Mouse (Mus musculus) inflammation-experienced regulatory T-cells, adult 6 months (primary cell): ENCODE results near the gene Asxl1. TPM values are rescaled to one million over a fixed set of nuclear protein-coding genes. Genes with fewer than 3 reads are reported as not detected.
A peak's percentile ranks its signal among the peaks of the same experiment; 100 is the strongest.
"Not testable (repeated sequence)": the region's sequence is repeated elsewhere in the genome, so short reads cannot be mapped to it uniquely, and the experiment has no call there.

Experiments
- ATAC-seq: one replicate; pipeline ENCODE4 v1.8.0; 2017
- polyA plus RNA-seq, 3 experiments: library from polyadenylated mRNA; unstranded; fragments of 100-300 nt; shearing (Covaris generic); gene quantifications; one replicate each; pipeline ENCODE4 v1.2.1; 2017

Asxl1 gene
- polyA plus RNA-seq, 3 experiments from 2014 or later = 15.0 to 16.6 (median 15.9) TPM

DNA sequence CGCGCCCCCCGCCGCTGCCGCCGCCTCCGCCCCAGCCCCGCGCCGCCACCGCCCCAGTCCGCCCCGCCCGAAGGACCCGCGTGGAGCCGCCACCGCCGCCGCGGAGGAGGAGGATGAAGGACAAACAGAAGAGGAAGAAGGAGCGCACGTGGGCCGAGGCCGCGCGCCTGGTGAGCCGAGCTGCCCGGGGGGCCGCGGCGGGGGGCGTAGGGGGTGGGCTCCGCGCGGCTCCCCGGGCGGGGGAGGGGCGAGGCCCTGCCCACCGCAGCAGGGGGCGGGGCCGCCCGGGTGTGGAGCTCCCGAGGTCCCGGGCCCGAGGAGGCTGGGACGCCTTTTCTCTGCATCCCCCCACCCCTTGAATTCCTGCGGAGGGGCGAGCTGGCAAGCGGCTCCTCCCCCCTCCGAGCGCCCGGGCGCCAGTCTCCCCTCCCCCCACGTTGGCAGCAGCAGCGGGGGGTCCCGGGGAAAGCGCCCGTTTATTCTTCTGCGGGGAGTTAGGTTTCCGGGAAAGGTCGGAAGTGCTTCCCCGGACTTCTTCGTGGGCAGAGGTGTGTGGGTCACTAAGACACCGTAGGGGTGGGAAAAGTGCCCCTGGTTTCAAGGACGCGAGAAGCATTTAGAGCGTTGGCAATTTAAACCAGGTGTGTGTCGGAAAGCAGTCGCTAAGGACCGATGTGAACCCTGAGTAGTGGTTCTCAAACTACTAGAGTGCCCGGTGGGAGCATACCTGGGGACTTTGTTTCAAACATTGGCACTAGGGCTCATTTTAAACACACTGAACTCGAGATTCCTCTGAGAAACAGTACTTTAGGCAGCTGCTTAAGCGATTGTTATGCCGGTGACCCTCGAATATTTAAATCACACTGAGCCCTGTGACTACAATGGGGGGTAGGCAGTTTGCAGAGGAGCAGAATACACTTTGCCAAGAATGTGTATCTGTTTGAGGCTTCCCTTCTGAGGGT lies 873 bp downstream of the Asxl1 start:
- ATAC-seq = no peak

GRCm38 (mm10) chr2:153347183-153347781 lies 1.7 kb downstream of the Asxl1 start:
- ATAC-seq = no peak

DNA sequence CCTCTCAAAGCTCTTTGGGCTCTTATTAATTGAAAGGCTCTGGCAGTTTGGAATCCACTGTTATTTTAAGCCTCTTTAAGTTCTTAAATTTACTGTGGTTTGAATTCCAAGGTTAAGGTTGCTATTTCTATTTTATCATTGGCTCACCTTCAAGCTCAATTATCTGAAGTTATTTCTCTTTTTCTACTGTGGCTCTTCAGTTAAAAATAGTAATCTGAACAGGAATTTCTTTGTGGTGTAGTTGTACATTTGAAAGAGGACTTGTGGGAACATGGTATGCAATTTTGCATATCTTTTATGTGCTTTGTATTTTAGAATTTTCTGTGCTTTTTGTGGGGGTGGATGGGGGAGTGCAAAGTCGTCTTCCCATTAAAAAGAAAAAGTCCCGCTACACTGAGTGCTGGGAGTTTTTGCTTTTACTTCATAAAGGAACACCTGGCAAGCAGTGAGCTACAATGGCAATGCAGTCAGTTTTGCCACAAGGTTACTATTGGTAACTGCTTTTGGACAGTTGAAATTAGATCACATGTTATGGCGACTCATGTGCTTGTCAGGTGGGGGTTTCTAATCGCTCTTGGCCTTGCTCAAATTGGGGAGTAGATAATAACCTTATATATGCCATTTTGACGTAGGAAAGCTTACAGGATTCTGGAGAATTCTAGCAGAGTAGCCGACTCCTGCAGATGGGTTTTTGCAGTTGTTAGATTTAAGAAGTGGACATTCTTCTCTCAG lies 2.6 kb downstream of the Asxl1 start:
- ATAC-seq = no peak

GRCm38 (mm10) chr2:153350552-153351181 lies 5.0 kb downstream of the Asxl1 start:
- ATAC-seq = peak; percentile 53

DNA sequence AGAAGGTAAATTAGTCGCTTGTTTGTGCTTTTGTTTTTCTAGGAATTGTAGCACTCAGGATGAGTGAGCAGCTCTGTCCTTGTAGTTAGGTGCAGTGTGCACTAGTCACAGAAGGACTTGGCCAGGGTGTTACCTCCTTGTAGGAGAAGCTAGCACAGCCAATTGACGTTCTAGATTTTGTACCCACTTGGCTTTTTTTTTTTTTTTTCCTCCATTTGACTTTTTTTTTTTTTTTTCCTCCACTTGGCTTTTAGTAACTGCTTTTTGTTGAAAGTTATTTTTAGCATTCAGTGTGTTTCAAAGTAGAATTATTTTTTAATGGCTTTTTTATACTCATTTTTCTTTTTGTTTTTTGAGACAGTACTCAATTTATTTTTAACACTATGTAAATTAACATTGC lies 9.0 kb downstream of the Asxl1 start:
- ATAC-seq = no peak

- no peak for ATAC-seq
Observed at GRCm38 (mm10) chr2:153356784-153357183, 11.2 kb downstream of the Asxl1 start.

- ATAC-seq = no peak
Observed at GRCm38 (mm10) chr2:153361101-153361710, 15.6 kb downstream of the Asxl1 start.

GRCm38 (mm10) chr2:153364531-153364930 lies 18.9 kb downstream of the Asxl1 start:
- ATAC-seq = not testable (repeated sequence)

GRCm38 (mm10) chr2:153370871-153371270 lies 25.2 kb downstream of the Asxl1 start:
- ATAC-seq = no peak

DNA sequence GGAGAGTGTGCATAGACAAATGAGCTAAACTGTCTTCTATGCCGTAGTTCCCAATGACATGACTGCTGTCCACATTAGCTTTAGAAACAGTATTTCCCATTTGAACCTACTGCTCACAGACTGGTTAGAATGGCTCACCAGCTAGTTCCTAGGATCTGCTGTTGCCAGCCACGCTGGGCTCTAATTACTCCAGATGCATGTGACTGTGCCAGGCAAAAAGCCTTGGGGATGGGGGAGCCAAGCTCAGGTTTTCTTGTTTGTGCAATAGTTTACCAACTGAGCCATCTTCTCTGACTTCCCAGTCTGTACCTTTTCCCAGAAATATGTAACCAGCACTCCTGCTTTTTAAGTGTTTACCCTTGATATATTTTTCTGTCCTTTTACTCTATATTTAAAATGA lies 29.8 kb downstream of the Asxl1 start:
- no peak for ATAC-seq

GRCm38 (mm10) chr2:153380479-153380878 lies 34.9 kb downstream of the Asxl1 start:
- ATAC-seq = no peak

DNA sequence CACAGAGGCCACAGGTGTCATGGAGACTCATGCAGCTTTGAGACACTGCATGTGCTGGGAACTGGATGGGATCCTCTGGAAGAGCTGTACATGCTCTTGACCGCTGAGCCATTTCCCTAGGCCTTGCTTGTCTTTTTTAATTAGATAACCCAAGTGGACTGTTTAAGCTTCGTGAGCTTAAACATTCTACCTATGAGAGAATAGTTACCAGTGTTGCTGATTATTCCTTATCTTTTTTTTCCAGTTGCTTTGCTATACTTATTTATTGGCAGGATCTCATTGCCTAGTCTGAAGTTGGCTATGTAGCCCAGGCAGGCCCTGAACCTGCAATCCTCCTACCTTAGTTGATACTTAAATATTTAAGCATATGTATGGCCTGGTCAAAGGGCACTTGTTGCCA lies 44.2 kb downstream of the Asxl1 start:
- no peak for ATAC-seq

- ATAC-seq = no peak
Observed at GRCm38 (mm10) chr2:153393045-153393444, 47.4 kb downstream of the Asxl1 start.

DNA sequence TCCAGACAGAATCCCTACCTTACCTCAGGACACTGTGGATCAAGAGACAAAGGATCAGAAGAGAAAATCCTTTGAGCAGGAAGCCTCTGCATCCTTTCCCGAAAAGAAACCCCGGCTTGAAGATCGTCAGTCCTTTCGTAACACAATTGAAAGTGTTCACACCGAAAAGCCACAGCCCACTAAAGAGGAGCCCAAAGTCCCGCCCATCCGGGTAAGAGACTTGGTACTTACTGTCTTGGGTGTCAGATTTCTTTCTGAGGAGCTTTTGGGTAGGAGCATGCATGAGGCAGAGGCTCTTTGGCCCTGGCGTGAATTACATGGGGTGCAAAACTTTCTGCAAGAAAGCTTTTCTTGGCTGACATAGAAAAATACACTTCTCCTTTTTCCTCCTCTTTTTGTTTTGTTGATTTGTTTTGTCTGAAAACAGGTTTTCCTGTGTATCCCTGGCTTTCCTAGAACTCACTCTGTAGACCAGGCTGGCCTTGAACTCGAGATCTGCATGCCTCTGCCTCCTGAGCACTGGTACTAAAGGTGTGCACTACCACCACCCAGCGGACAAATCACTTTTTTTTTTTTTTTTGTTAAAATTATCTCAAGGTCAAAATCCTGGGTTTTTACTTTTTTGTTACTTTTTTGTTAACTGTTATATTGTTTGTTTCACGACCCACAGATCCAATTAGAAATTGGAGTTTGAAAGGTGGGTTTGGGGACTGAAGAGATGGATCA lies 52.3 kb downstream of the Asxl1 start:
- no peak for ATAC-seq

DNA sequence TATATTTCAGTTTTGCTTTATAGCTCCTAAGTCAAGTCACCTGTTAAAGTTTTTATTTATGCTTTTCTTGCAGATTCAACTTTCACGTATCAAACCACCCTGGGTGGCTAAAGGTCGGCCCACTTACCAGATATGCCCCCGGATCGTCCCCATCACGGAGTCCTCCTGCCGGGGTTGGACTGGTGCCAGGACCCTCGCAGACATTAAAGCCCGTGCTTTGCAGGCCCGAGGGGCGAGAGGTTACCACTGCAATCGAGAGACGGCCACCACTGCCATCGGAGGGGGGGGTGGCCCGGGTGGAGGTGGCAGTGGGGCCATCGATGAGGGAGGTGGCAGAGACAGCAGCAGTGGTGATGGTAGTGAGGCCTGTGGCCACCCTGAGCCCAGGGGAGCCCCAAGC lies 53.5 kb downstream of the Asxl1 start:
- no peak for ATAC-seq

DNA sequence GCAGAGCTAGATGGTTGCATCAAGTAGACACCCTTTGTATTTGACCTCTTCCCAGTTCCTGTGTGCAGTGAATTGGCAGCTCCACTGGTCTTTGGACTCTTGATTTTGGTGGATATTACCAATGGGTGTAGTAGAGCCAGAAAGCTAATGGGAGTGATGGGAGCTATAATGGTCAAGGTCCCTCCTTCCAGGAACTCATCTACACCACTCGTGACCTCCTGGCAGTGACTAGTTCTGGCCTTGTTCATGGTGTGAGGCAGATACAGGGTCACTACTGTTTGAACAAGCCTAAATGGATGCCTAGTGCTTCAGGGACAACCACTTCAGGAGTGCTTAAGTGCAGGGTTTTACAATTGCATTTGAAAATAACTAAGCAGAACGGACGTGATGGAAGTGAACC lies 58.4 kb downstream of the Asxl1 start:
- no peak for ATAC-seq

DNA sequence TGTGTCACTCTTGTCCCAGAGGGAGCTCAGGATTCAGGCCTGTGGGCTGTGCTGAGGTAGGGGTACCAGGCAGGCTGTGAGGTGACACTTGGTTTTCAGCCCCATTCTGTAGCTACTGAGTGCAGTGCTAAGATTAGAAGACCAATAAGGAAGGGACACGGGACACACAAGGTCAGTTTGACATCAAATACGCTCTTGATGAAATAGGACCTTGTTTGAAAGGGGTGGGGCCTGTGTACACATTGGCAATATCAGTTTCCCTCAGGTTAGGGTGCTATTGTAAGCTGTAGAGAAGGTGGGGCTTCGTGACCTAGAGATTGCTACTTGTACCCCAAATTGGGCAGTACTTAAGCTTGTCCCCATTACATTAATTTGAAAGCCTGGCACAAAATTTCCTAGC lies 59.3 kb downstream of the Asxl1 start:
- ATAC-seq = no peak

GRCm38 (mm10) chr2:153406882-153407281 lies 61.3 kb downstream of the Asxl1 start:
- ATAC-seq = no peak

DNA sequence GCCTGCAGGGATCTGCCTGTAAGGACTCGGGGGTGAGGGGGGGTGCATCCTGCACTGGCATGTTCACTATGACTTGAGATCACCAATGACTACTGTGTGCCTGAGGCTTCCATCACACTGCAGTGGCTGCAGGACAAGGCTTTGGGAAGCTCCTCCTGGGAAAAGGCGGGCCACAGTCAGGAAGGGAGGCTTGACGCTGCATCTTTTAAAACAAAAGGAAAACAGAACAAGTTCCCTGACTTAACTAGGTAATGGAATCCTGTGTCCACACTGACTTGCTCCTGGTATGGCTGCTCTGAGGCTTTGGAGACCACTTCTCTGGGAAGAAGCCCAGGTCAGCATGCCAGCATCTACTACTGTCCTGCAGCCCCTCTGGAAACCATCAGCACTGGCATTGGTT lies 63.3 kb downstream of the Asxl1 start:
- no peak for ATAC-seq

- no peak for ATAC-seq
Observed at GRCm38 (mm10) chr2:153411557-153411956, 65.9 kb downstream of the Asxl1 start.

GRCm38 (mm10) chr2:153412563-153412962 lies 66.9 kb downstream of the Asxl1 start:
- no peak for ATAC-seq

DNA sequence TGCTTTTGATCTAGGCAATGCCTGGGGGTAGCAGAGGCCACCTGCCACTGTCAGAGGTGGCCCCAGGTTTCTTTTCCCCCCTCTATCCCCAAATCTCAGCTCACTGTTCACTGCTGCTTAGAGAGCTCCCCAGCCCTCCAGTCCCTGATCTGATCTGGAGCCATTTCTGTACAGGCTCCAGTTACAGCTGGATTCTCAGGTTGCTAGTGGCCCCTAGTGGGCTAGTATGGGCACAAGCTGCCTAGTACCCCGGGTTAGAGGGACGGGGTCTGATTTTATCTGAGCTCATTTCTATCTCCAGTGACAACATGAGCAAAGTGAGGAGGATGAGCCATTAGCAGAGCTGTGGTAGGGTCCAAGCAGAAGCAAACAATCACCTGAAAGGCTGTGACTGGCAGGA lies 69.0 kb downstream of the Asxl1 start:
- ATAC-seq = peak; percentile 86
